Mouse (Mus musculus): Measurements from ENCODE around the gene Kctd7.

Gene Kctd7

DNA sequence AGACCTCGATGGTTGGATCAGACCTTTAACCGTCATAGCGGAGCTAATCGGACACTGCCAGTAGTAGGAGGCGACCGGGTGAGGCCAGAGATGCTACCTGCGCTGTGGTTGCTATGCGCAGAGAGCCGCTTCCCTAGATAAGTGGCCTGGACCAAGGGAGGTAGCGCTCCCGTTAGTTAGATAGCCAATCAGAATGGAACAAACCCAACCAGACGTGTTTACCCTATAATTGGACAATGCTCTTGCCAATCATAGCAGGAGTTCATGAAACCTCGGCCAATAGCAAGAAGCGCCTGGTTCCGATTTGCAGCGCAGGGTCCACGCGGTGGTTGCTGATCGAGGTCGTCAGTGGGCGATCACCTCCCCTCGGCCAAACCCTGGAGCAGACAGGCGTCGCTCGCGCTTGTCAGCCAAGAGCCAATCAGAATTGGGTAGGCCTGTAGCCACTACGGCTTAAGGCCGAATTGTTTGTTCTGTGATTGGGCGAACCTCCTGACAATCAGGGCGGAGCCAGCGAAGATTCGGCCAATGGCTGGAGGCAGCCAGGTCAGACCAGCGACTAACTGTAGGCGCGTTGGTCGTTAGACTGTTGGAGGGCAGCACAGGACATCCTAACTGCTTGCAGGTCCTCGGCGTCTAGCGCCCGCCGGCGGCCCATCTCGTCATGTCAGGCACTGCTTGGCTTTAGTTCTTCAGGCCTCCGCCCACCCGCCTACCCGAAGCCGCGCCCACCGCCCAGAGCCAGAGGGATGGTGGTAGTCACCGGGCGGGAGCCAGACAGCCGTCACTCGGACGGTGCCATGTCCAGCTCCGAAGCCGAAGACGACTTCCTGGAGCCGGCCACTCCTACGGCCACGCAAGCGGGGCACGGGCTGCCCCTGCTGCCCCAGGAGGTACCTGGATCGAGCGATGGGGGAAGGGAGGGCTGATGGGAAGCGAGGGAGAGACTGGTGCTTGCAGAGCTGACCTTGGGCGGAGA lies at the start of gene Kctd7:
TSS of gene Kctd7 (plus strand) at position 528 of the 979 bp plus-strand sequence.
- DNase-seq = peak; percentile 87 to 88

DNA sequence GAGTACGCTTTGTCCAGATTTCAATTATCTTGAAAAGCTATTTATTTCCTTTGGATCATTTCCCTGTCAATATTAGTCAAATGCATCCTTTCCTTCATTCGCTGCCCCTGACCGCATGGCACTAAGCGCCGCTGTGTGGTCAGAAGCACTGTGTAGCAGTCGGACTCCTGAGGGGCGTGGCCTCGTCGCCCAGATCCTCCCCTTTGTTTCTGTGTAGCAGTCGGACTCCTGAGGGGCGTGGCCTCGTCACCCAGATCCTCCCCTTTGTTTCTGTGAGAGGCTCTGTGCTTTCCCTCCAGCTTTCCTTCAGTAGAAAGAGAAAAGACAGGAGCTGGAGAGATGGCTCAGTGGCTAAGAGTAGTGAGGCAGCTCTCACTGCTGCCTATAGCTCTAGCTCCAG lies 47.9 kb upstream of the Kctd7 start:
- DNase-seq = no peak

DNA sequence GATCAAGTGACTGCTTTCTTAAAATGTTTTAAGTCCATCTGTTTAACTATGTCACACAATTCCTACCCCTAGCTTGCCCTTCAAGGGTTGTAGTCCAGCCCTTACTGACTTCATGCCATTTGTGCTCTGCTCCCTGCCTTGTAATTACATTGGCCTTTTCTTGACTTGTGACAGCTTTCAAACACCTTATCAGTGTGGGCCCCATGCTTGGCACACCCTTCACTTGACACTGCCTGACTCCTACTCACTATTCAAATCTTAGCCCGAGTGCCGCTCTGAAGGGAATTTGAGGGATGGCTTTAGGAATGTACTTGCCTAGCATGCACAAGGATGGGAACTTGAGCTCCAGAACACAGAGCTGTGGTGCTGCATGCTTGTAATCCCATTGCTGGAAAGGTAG lies 46.8 kb upstream of the Kctd7 start:
- no peak for DNase-seq

DNA sequence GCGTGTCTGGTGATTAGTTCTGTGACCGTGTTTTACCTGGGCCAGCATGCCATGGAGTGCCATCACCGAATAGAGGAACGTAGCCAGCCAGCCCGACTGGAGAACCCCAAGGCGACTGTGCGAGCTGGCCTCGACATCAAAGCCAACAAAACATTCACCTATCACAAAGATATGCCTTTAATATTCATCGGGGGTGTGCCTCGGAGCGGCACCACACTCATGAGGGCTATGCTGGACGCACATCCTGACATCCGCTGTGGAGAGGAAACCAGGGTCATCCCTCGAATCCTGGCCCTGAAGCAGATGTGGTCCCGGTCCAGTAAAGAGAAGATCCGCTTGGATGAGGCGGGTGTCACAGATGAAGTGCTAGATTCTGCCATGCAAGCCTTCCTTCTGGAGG lies 42.9 kb upstream of the Kctd7 start:
- no peak for DNase-seq

DNA sequence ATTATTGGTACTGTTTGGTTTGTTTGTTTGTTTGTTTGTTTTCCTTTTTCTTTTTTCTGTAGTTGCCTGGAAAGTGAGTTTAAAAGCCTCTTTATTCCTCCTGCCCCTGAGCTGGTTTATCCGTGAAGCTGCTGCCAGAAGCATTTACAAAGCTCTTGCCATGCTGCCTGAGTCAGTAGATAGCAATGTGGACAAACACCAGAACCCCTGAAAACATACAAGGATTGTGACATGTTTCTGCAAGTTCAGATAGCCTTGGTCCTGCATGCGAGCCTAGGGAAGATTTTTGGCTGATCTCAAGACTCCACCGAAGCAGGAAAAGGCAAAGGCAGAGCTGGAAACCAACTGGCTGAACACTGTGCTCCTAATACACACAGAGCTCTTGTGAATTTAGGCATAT lies 35.3 kb upstream of the Kctd7 start:
- DNase-seq = no peak

DNA sequence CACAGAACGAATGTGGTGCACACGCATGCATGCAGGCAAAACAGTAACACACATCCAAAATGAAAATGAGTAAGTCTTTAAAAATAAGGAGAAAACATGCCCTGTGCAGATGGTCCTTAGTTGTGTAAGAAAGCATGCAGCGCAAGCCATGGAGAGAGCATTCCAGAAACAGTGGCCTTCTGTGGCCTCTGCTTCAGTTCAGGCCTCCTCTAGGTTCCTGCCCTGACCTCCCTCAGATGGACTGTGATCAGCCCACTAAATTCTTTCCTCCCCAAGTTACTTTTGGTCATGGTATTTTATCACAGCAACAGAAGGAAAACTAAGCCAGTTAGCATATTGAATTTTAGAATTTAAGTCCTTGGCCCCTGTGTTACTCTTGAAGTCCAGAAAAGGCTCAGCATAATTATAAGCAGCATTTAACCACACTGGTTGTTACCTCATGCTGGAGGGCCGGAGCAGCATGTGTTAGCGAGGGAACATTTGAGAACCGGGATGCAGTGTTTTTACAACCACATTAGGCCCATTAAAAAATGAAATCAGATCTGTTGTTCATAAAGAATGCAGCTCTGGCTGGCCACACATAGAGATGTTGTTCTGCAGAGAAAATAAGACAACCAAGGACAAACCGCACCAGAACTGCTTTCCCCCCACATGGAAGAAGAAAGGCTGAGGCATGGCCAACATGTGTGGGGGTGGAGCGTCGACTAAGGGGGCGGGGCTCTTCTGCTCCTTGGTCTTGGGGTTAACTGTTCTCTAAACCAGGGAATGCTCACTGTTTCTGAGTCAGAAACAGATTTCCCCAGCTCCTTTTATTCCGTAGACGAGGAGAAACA lies 33.8 kb upstream of the Kctd7 start:
- no peak for DNase-seq

DNA sequence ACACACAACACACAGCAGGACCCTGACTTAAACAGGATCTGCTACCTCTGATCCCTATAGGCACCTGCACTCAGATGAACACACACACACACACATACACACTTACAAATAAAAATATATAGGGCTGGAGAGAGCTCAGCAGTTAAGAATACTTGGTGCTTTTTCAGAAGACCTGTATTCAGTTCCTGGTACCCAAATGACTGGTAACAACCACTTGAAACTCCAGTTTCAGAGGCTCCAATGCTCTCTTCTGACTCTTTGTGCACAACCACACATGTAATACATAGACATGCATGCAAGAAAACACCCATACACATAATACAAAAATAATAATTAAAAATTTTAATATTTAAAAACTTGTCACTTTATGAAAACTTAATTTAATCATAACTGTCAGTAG lies 32.0 kb upstream of the Kctd7 start:
- no peak for DNase-seq

DNA sequence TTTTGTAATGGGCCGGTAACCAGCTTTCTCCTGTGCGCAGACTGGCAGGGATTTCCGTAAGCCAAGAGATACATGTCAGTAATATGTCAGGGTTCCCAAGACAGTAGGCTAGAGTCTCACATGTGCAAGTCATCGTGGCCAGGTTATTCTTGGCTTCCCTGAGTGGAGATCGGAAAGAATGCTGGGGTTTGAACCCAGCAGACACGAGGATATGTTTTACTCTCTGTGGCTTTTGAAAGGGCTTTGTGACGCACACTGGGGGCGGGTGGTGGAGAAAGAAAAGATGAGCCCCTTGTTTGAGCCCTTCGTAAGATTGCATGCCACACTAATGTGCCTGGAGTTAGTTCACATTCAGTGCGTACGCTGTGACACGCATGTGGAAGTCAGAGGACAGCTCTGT lies 28.5 kb upstream of the Kctd7 start:
- no peak for DNase-seq

DNA sequence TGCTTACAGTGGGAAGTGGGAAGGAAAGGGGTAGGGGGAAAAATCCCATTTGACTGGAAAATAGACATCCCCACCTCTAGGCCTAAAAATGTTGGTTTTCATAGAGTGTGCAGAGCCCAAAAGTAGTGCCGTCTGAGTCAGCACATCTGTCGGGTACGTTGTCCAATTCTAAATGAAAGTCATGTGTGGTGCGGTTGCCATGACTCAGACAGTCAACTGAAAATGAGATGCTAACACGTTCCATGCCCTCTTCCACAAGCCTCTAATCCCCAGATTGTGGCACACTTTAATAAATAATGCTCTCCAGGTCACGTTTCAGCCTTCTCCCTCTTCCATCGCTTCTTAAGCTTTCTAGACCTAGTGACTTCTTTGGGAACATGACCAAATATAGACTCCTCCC lies 27.8 kb upstream of the Kctd7 start:
- DNase-seq = no peak

DNA sequence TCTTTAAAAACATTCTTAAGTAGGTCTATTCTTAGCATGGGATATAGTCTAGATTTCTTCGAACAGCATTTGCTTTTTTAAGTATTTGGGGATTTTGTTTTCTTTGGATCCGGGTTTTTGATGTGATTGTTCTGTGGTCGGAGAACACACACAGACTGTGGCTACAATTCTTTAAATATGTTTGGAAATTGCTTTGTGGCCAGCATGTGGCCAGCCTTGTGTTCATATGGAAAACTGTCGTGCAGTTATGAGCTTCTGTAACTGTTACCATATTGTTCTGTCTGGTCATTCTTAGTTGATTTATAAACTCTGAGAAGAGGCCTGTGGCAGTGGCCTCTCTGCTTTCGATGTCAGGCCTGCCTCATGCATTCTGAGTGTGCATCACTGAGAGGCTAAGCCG lies 26.7 kb upstream of the Kctd7 start:
- DNase-seq = no peak

DNA sequence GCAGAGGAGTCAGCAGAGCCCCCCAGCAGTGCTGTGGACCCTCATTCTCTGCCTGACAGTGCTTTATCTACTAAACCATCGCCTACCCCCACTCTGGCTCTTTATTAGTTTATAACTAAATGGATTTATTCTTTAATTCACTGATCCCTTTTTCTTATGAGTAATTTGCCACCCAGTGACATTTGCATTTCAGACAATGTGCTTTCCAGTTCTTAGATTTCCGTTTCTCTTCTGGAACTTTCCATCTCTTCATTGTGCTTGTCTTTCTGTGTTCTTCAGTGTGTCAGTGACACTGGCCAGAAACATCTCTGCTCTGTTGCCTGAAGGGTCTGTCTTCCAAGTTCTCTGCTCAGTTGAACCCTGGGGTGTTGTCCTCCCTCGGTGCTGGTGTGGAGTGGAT lies 25.4 kb upstream of the Kctd7 start:
- DNase-seq = no peak

DNA sequence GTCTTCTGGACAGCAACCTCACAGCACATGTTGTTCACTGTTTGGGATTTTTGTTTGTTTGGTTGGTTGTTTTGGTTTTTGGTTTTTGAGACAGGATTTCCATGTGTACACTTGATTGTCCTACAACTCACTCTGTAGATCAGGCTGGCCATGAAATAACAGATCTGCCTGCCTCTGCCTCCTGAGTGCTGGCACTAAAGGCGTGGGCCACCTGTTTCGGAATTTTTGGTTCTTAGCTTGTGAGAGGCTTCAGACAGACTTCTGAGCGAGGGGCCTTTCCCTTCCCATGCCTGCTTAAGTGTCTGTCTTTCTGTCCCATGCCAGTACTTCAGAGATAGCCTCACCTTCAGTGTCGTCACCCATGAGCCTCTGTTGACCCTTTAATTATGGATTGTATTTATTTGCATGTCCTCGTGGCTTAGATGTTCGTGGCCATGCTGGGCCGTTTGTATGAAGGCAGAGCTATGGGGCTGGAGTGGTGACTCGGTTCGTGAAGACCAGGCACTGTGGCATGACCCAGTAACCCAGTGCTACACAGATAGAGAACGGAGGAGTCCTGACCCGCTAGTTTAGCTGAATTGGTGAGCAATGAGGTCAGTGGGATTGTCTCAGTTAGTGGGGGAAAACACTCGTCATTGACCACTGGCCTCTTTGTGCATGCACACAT lies 24.5 kb upstream of the Kctd7 start:
- DNase-seq = no peak

DNA sequence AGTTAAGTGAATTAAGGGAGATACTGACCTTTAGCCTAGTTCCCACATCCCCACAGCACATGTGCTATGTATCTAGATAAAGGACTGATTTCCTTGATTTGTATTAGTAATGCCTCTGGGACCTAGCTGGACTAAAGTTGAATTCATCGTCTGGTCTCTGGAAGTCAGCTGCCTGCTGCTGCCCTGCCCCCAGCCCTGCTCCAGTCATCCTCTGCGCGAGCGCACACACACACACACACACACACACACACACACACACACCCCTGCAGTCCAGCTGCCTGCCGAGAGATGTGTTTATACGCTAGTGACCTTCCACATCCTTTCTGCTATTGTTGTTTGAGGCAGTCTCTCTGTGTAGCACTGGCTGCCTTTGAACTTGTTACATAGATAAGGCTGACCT lies 23.8 kb upstream of the Kctd7 start:
- no peak for DNase-seq

DNA sequence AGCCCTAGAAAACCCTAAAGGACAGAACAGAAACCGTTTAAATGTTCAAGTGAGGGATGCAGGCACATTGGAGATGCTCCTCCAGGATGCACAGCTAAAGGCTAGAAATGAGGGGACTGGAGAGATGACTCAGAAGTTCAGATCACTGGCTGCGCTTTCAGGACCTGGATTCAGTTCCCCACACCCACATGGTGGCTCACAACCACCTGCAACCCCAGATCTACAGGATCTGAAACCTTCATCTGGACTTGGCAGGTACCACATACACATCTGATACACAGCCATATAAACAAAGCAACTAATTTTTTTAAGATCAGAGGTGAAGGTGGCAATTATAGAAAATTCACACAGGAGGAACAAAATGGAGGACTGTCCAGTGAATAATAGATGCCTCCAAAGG lies 22.3 kb upstream of the Kctd7 start:
- DNase-seq = no peak

DNA sequence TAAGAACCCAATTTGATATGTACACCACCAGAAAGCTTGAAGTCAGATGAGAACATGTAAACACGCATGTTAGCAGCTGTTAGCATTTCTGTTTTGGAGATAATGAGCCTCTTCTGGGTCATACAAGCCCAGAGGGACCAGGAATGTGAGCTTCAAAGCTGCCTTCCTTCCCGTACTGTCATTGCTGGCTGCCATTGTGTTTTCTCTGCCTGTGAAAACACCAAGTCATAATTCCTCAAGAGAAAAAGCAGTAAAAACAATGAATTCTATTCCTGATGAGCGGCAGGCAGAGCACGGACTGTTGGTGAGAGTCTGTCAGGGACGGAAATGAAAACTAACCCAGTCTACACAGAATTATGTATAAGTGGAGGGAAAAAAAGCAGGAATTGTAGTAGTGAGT lies 20.4 kb upstream of the Kctd7 start:
- no peak for DNase-seq

DNA sequence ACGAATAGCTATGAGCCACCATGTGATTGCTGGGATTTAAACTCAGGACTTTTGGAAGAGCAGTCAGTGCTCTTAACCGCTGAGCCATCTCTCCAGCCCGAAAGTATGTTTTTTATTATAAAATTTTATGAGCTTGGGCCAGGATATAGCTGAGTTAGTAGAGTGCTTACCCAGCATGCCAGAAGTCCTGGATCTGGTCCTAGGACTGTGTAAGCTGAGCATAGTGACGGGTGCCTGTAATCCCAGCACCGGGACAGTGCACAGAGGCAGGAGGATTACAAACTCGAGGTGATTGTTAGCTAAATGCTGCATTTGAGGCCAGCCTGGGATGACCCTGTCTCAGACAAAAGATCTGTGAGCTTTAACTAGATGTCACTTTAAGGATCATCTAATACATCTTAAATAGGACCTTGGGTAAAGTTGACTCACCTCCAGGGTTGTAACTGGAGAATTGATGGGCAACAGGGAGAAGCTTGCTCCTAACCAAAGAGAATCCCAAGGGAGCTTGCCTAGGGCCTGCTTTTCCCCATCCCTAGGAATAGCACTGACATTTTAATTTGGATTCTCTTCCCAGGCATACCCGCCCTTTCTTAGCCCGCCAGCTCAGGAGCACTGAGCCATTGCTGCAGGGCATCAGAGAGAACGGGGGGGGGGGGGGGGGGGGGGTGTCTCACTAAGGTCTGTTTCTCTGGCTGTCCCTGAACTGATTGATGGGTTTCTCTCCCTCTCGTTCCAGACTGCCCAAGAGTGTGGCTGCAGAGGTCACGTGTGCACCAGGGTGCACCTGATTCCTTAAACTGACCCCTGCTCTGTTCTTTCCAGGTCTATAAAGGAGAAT lies 15.8 kb upstream of the Kctd7 start:
- no peak for DNase-seq

DNA sequence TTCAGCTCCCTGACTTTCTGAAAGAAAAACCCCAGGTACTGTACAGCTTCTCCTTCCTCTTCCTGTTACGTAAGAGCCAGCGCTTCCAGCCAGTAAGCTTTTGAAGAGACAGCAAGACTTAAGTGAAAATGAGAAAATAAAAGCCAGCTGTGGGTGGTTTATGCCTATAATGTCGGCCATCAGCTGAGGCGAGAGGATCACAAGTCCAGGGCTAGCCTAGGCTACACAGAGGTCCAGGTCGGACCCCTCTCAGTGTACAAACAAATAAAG lies 15.2 kb upstream of the Kctd7 start:
- DNase-seq = no peak

DNA sequence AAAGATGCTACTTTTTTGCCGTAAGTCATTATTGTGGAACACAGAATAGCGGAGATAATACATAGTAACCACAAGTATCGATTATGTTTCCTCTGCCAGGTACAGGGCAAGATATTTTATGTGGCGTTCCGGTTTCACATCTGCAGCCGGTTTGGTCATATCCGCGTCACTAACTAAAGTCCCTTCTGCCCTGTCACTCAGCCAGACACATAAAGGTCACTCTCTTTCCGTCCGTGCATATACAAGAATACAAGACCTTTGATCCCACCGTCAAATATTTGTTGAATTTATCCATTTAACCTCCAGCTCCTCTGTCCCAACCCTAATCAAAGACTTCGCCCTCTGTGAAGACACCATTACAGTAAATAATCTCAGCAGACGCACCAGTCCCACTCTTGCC lies 8.1 kb upstream of the Kctd7 start:
- DNase-seq = no peak

DNA sequence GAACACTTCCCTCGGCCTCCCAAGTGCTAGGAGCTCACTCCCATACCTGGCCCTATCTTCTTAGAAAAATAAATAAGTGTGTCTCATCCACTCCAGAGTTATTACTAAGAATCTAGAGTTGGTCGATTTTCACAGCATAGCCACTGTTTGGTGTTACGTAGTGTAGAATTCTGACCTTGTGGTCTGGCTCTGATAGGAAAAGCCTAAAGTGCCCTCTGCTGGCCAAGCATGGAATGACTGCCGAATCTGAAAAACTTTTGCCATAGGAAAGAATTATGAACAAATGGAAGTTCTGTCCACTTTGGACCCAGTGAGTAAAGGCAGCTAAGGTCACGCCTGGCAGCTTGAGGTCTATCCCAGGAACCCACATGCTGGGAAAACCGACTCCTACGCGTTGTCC lies 5.3 kb upstream of the Kctd7 start:
- DNase-seq = peak; percentile 83

DNA sequence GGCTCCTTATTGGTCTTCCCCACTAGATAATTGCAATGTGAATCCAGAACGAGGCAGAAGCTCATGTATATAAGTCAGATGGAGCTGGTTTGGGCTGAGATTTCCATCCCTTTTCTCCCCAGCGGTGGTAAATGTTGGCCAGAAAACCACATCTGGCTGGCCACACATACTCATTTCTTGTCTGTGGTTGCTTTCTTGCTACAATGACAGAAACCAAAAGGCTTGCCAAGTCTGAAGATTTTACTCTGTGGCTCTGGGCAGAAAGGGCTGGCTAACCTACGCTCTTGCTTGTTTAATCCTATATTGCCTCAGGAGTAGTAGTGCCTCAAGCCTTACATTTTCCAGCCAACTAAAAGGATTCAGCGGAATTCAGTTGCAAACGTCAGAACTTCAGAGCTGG lies 3.5 kb upstream of the Kctd7 start:
- DNase-seq = no peak

DNA sequence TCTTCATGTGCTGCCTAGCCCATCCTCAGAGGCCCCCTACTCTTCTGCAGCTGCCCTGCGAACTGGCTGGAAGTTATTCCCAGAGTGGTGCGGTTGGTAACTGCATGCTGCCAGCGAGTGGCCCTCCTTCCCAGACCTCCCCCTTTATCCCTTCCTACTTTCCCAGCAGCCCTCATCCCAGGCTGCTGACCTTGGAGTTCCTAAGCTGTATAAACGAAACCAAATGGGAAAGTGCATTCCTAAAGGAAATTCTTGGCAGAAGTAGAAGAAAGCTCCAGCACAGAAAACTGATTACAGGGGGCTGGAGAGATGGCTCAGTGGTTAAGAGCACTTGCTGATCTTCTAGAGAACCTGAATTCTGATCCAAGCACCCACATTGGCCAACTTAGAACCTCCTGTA lies 2.6 kb upstream of the Kctd7 start:
- DNase-seq = no peak

DNA sequence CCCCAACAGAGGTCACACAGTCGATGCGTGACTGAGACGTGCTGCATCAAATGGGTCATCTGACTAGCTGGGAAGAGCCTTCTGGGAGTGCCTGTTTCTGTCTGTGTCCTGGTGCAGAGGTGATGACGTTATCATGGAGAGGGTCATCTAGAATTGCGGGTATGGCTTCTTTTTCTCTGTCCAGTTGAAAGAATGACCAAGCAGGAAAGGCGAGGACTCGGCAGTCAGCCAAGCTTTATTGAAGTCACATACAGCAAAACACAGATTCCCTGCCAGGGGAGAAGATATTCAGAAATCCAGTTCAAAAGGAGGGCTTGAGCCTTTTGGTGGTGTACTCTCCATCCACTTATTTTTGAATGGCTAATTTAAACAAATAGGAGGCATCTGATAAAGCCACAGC lies 1.6 kb upstream of the Kctd7 start:
- no peak for DNase-seq

DNA sequence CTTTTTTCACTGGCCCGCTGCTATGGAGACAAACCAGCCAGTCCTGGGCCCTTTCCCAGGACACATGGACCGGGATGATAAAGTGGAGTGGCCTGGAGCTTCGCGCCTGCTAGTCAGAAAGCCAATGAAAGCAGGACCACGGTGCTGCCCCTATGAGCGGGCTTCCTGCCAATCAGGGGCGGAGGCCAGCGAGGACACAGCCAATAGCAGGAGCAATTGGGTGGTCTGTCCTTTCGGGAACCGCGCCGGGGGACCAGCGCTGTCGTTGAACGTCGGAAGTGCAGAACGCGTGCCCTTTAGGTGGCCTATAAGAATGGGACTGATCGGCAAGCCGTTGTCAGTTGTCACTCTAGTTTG lies 706 bp upstream of the Kctd7 start:
- peak in 1 of 2 experiments; percentile 54 for DNase-seq
